Mouse (Mus musculus): ENCODE data around the gene Adipoq.

DNA sequence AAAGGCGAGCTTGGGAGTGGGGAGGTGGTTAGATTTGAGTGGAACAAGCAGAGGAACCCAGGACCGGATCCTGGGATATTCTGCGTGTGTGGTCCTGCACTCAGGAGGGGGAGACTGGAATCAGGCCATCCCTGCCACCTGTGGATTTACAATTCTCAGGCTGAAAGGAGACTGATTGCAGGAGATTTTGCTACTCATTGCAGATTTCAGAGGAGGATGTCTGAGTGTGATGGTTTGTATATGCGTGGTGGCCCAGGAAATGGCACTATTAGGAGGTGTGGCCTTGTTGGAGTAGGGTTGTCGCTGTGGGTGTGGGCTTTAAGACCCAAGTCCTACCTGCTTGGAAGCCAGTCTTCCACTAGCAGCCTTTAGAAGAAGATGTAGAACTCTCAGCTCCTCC lies 7.9 kb downstream of the Adipoq start:
- TF ChIP-seq CTCF (IDR thresholded peaks at IDR 0.05; ENCODE audit: control insufficient read depth, insufficient read depth, insufficient read length) (no peak), FOSL1 (IDR thresholded peaks at IDR 0.05; ENCODE audit: insufficient read depth, low read length, poor library complexity, severe bottlenecking) (no peak), CEBPB (IDR thresholded peaks at IDR 0.05; ENCODE audit: low read depth) (no peak), MYOG (IDR thresholded peaks at IDR 0.05; ENCODE audit: control insufficient read depth, extremely low read depth, insufficient read length) (no peak), MYOD1 (IDR thresholded peaks at IDR 0.05; ENCODE audit: control insufficient read depth, insufficient read length, low read depth) (no peak), MAX (IDR thresholded peaks at IDR 0.05) (no peak)

All from C2C12 (cell line).